Mouse (Mus musculus): ENCODE measurements around the gene Txndc9. TPM values are rescaled to one million over a fixed set of nuclear protein-coding genes. Genes with fewer than 3 reads are reported as not detected.
A peak's percentile ranks its signal among the peaks of the same experiment; 100 is the strongest.

Gene Txndc9
- polyA plus RNA-seq (2015; fragmentation: Nextera tagmentation; extraction: Ambion mirVana), result 52.9 and 61.3 TPM in 2 replicates

DNA sequence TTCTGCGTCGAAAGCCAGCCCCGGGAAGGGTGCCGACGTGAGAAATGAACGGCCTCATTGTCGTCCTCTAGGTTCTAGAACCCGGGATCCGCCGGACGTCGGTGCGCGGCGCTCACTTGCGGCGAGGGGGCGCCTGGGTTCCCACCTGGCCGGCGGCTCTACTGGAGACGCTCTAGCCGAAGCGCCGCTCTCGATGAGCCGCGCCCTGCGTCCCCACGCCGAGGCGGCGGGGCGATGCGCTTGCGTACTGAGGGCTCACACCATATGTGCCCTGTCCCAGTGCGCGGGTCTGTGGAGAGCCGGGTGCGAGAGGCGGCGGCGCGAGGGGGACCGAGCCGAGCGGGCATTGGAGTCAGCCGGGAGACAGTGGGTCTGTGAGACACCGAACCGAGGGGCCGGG lies at the start of gene Txndc9, which contains the start of gene Eif5b:
TSS of gene Txndc9 (minus strand) at position 27 of the 400 bp plus-strand sequence.
TSS of gene Eif5b (plus strand) at position 144 of the 400 bp plus-strand sequence.
- H3K27me3 ChIP-seq (ENCODE audit: control insufficient read depth, insufficient read depth, low read depth, low read length), result no peaks in the 10 kb centered on the region
- H3K4me3 ChIP-seq (ENCODE audit: low read depth, low read length), result peak within 1 kb of the TSS; percentile 94
- peaks cover 22% of the 10 kb centered on the region for H3K36me3 ChIP-seq (ENCODE audit: control insufficient read depth, insufficient read depth)
- H3K27ac ChIP-seq (ENCODE audit: low read length), result peak within 1 kb of the TSS; percentile 95
- peak within 1 kb of the TSS; percentile 94 for H3K4me2 ChIP-seq (ENCODE audit: low read depth, low read length)
- H3K9ac ChIP-seq (ENCODE audit: low read depth, low read length), result peak within 1 kb of the TSS; percentile 95
- 0% methylated on average over 49 of the region's 50 CpGs for WGBS (ENCODE audit: insufficient replicate concordance)
- H3K4me1 ChIP-seq (ENCODE audit: control insufficient read depth, low read depth, low read length), result peaks cover 23% of the 10 kb centered on the region
- peak; percentile 84 for ATAC-seq (ENCODE audit: low read depth)
- no peaks in the 10 kb centered on the region for H3K9me3 ChIP-seq (replicated peaks; ENCODE audit: control insufficient read depth, low read length)

DNA sequence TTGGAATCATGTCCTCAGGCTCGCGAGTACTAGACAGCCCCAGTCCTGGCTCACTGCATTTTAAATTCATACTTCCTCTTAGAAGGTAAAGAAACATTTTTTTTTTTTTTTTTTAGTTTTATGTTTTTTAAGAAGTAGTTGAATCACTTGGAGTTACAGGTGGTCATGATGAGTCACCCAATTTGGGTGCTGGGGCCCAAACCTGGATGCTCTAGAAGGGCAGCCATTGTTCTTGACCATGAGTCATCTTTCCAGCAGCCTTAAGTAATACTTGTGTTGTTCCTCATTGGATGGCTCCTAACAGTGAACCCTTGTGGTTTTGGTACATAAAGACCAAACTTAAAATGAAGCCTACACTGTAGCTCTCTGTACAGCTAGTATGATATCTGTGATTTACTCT lies 41.2 kb upstream of the Txndc9 start:
- H3K4me3 ChIP-seq (ENCODE audit: low read depth, low read length), result no peak overlapping the region
- no peaks in the 10 kb centered on the region for H3K9me3 ChIP-seq (replicated peaks; ENCODE audit: control insufficient read depth, low read length)
- no peak overlapping the region for H3K27ac ChIP-seq (ENCODE audit: low read length)
- H3K9ac ChIP-seq (ENCODE audit: low read depth, low read length), result no peak overlapping the region
- peaks cover 63% of the 10 kb centered on the region for H3K36me3 ChIP-seq (ENCODE audit: control insufficient read depth, insufficient read depth)
- 85% methylated on average over 2 of the region's 2 CpGs for WGBS (ENCODE audit: insufficient replicate concordance)
- H3K4me1 ChIP-seq (ENCODE audit: control insufficient read depth, low read depth, low read length), result no peaks in the 10 kb centered on the region
- H3K27me3 ChIP-seq (ENCODE audit: control insufficient read depth, insufficient read depth, low read depth, low read length), result no peaks in the 10 kb centered on the region
- no peak overlapping the region for H3K4me2 ChIP-seq (ENCODE audit: low read depth, low read length)
- no peak for ATAC-seq (ENCODE audit: low read depth)

DNA sequence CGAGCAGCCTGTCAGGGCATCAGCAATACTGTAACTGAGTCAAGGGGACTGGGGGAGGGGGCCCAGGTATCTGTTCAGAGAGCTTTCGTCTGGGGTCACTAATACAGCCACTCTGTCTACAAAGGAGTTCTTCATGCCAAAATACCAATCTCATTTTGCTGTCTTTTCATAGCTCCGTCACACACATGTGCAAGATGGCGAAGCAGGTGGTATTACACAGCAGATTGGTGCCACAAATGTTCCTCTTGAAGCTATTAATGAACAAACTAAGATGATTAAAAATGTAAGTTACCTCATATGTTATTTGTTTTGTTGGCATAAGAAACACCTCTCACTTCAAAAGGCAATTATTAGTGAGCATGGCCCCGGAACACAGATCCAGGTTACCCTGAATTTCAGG lies 39.7 kb upstream of the Txndc9 start:
- Histone ChIP-seq H3K36me3 (ENCODE audit: control insufficient read depth, insufficient read depth) (peaks cover 71% of the 10 kb centered on the region), H3K27me3 (ENCODE audit: control insufficient read depth, insufficient read depth, low read depth, low read length) (no peaks in the 10 kb centered on the region), H3K9me3 (replicated peaks; ENCODE audit: control insufficient read depth, low read length) (no peaks in the 10 kb centered on the region), H3K9ac (ENCODE audit: low read depth, low read length) (no peak overlapping the region), H3K27ac (ENCODE audit: low read length) (no peak overlapping the region), H3K4me1 (ENCODE audit: control insufficient read depth, low read depth, low read length) (no peaks in the 10 kb centered on the region), H3K4me3 (ENCODE audit: low read depth, low read length) (no peak overlapping the region), H3K4me2 (ENCODE audit: low read depth, low read length) (no peak overlapping the region)
- 78% methylated on average over 5 of the region's 5 CpGs for WGBS (ENCODE audit: insufficient replicate concordance)
- no peak for ATAC-seq (ENCODE audit: low read depth)

DNA sequence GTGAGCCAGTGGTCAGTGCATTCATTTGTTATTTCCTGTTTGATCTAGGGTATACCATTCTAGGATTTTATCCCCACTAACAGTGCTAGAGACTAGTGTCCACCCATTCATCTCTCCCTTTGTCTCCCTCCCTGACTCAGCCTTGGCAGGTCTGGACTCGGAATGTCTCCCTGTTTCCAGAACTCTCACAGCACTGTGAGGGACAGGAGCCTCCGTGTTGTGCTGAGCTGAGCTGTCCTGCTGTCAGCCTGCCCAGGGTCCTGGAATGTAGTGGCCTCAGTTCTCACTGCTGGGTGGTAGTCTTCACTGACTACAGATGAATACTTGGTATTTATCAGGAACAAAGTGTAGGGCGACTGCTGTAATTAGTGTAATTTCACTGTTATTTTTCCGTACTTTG lies 37.8 kb upstream of the Txndc9 start:
- H3K4me3 ChIP-seq (ENCODE audit: low read depth, low read length), result no peak overlapping the region
- H3K9ac ChIP-seq (ENCODE audit: low read depth, low read length), result no peak overlapping the region
- H3K27ac ChIP-seq (ENCODE audit: low read length), result no peak overlapping the region
- 83% methylated on average over 4 of the region's 4 CpGs for WGBS (ENCODE audit: insufficient replicate concordance)
- no peak for ATAC-seq (ENCODE audit: low read depth)
- H3K4me1 ChIP-seq (ENCODE audit: control insufficient read depth, low read depth, low read length), result no peaks in the 10 kb centered on the region
- H3K27me3 ChIP-seq (ENCODE audit: control insufficient read depth, insufficient read depth, low read depth, low read length), result no peaks in the 10 kb centered on the region
- no peaks in the 10 kb centered on the region for H3K9me3 ChIP-seq (replicated peaks; ENCODE audit: control insufficient read depth, low read length)
- H3K36me3 ChIP-seq (ENCODE audit: control insufficient read depth, insufficient read depth), result peaks cover 70% of the 10 kb centered on the region
- H3K4me2 ChIP-seq (ENCODE audit: low read depth, low read length), result no peak overlapping the region

DNA sequence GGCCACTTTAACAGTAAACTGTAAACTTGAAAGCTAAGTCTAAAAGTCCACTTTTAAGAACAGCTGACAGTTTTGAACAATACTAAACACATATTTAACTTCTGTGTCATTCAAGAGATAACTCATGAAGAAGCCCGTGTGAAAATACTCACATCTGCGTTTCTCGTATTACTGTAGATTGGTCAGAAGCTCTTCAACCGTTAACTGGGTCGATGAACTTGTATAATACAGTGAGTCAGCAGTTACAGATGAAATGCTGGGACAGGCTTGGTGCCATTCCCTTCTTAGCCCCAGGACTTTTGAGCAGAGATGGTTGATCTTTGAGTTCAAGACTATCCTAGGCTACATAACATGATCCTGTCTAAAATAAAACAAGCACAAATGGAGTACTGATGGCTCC lies 33.7 kb upstream of the Txndc9 start:
- Histone ChIP-seq H3K27ac (ENCODE audit: low read length) (no peak overlapping the region), H3K27me3 (ENCODE audit: control insufficient read depth, insufficient read depth, low read depth, low read length) (no peaks in the 10 kb centered on the region), H3K4me1 (ENCODE audit: control insufficient read depth, low read depth, low read length) (no peaks in the 10 kb centered on the region), H3K9me3 (replicated peaks; ENCODE audit: control insufficient read depth, low read length) (no peaks in the 10 kb centered on the region), H3K9ac (ENCODE audit: low read depth, low read length) (no peak overlapping the region), H3K4me2 (ENCODE audit: low read depth, low read length) (no peak overlapping the region), H3K36me3 (ENCODE audit: control insufficient read depth, insufficient read depth) (peaks cover 43% of the 10 kb centered on the region), H3K4me3 (ENCODE audit: low read depth, low read length) (no peak overlapping the region)
- ATAC-seq (ENCODE audit: low read depth), result no peak
- WGBS (ENCODE audit: insufficient replicate concordance), result 79% methylated on average over 5 of the region's 5 CpGs

DNA sequence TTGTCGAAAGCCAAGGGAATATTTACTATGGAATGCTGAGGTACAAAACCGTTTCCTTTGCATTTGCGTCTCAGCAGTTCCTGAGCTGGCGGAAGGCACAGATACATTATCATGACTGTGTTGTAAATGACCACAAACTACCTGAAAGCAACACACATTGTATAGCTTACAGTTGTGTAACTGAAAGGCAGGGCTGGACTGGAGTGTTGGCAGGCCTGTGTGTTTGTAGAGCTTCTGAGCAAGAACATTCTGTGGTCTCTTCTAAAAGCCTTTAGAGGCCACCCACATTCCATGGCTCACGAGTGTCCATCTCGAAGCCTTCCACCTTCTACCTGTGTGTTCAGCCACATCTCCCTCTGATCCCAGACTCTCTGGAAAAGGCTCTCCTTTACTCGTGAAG lies 29.6 kb upstream of the Txndc9 start:
- Histone ChIP-seq H3K4me3 (ENCODE audit: low read depth, low read length) (no peak overlapping the region), H3K9me3 (replicated peaks; ENCODE audit: control insufficient read depth, low read length) (no peaks in the 10 kb centered on the region), H3K27me3 (ENCODE audit: control insufficient read depth, insufficient read depth, low read depth, low read length) (no peaks in the 10 kb centered on the region), H3K27ac (ENCODE audit: low read length) (no peak overlapping the region), H3K4me1 (ENCODE audit: control insufficient read depth, low read depth, low read length) (no peaks in the 10 kb centered on the region), H3K9ac (ENCODE audit: low read depth, low read length) (no peak overlapping the region), H3K4me2 (ENCODE audit: low read depth, low read length) (no peak overlapping the region), H3K36me3 (ENCODE audit: control insufficient read depth, insufficient read depth) (peaks cover 25% of the 10 kb centered on the region)
- 83% methylated on average over 7 of the region's 7 CpGs for WGBS (ENCODE audit: insufficient replicate concordance)
- no peak for ATAC-seq (ENCODE audit: low read depth)

DNA sequence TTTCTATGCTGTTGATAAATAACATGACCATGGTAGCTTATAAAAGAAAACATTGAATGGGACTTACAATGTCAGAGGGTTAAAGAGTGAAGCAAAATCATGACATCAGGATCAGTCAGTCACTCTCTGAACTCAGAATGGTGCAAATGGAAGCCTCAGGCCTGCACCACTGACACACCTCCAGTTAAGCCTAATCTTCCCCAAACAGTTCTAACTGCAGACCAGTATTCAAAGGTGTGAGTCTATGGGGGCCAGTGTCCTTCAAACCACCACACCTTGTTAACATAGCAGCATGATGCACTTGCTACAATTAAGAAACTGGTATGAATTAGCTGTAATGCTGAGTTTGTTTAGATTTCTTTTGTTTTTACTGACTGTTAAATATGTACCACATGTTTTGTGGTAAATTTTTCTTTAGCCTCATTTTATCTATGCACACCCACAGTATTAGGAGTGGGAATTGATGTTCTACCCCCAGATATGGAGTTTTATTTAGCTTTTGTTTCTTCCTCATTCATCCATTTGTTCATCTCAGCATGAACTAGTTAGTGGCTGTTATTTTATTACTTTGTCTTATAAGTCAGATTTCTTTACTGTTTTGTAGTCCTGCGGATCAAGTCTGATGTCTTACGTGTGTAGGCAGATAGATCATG lies 17.0 kb upstream of the Txndc9 start:
- ATAC-seq (ENCODE audit: low read depth), result peak; percentile 53
- 89% methylated on average over 2 of the region's 2 CpGs for WGBS (ENCODE audit: insufficient replicate concordance)
- Histone ChIP-seq H3K27ac (ENCODE audit: low read length) (peak overlapping the region; percentile 25; the same call in 1 of the 2 replicates), H3K4me1 (ENCODE audit: control insufficient read depth, low read depth, low read length) (peaks cover 48% of the 10 kb centered on the region), H3K9me3 (replicated peaks; ENCODE audit: control insufficient read depth, low read length) (no peaks in the 10 kb centered on the region), H3K4me3 (ENCODE audit: low read depth, low read length) (no peak overlapping the region), H3K4me2 (ENCODE audit: low read depth, low read length) (no peak overlapping the region), H3K9ac (ENCODE audit: low read depth, low read length) (no peak overlapping the region), H3K27me3 (ENCODE audit: control insufficient read depth, insufficient read depth, low read depth, low read length) (no peaks in the 10 kb centered on the region), H3K36me3 (ENCODE audit: control insufficient read depth, insufficient read depth) (peaks cover 14% of the 10 kb centered on the region)

DNA sequence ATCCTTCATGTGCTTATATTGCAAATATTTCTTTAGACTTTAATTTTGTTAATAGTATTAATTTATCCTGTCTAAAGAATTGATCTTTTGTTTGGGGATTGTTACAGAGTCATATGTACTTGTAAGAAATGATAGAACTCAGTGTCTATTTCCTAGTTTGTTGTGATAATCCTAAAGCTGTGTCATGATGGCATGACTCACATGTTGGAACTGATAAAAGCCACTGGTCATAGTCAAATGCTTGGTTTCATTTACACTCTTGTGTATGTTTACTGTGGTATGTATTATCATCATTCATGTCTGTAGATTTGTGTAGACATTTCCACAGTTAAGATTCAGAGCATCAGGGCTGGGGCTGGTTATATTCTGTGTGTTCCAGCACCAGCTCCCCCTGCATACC lies 14.8 kb upstream of the Txndc9 start:
- Histone ChIP-seq H3K36me3 (ENCODE audit: control insufficient read depth, insufficient read depth) (no peaks in the 10 kb centered on the region), H3K4me2 (ENCODE audit: low read depth, low read length) (peak overlapping the region; percentile 58), H3K4me1 (ENCODE audit: control insufficient read depth, low read depth, low read length) (peaks cover 60% of the 10 kb centered on the region), H3K4me3 (ENCODE audit: low read depth, low read length) (peak overlapping the region; percentile 26), H3K27me3 (ENCODE audit: control insufficient read depth, insufficient read depth, low read depth, low read length) (no peaks in the 10 kb centered on the region), H3K27ac (ENCODE audit: low read length) (peak overlapping the region; percentile 96), H3K9me3 (replicated peaks; ENCODE audit: control insufficient read depth, low read length) (no peaks in the 10 kb centered on the region), H3K9ac (ENCODE audit: low read depth, low read length) (peak overlapping the region; percentile 47; the same call in 1 of the 2 replicates)
- peak; percentile 57 for ATAC-seq (ENCODE audit: low read depth)

DNA sequence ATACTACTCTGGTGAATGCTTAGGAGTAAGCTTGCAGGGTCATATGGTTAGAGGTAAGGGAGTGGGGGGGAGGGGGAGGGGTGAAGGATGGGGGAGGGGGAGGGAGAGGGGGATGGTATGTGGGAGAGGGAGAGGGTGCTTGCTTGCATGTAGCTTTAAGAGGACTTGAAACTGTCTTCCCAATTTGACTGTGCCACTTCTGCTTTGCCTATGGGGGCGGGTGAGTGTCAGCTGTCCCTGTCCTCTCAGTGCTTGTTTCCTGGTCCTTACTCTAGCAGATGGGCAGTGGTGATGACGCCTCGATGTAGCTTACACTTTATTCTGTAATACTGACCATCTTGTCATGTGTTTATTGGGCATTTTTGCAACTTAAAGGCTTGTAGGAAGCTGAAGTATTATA lies 14.4 kb upstream of the Txndc9 start:
- Histone ChIP-seq H3K4me1 (ENCODE audit: control insufficient read depth, low read depth, low read length) (peaks cover 64% of the 10 kb centered on the region), H3K4me3 (ENCODE audit: low read depth, low read length) (peak overlapping the region; percentile 1; the same call in 1 of the 2 replicates), H3K4me2 (ENCODE audit: low read depth, low read length) (peak overlapping the region; percentile 58), H3K9me3 (replicated peaks; ENCODE audit: control insufficient read depth, low read length) (no peaks in the 10 kb centered on the region), H3K36me3 (ENCODE audit: control insufficient read depth, insufficient read depth) (no peaks in the 10 kb centered on the region), H3K27me3 (ENCODE audit: control insufficient read depth, insufficient read depth, low read depth, low read length) (no peaks in the 10 kb centered on the region), H3K9ac (ENCODE audit: low read depth, low read length) (peak overlapping the region; percentile 15), H3K27ac (ENCODE audit: low read length) (peak overlapping the region; percentile 94)
- 0 out of 2 replicates have a peak, but pooled peaks have one; percentile 6 for ATAC-seq (ENCODE audit: low read depth)
- 32% methylated on average over 3 of the region's 3 CpGs for WGBS (ENCODE audit: insufficient replicate concordance)

Data from liver, embryonic 16.5 days (tissue).